Mouse (Mus musculus) gonadal fat pad, adult 2 months (tissue): Measurements from ENCODE around the gene Gm20388. TPM values are rescaled to one million over a fixed set of nuclear protein-coding genes. Genes with fewer than 3 reads are reported as not detected.

Experiments used
- DNase-seq: peaks from one replicate; pipeline ENCODE4 v3.0.0-alpha.2; 2012; ENCODE audit warnings: low read depth
- polyA plus RNA-seq: library from polyadenylated mRNA; depleted of rRNA; stranded (reverse); fragments of >200 nt; gene quantifications from 2 replicates; pipeline ENCODE4 v1.2.3, GENCODE M21; 2012

The Gm20388 gene
- polyA plus RNA-seq, 1 experiment, result 119 TPM

DNA sequence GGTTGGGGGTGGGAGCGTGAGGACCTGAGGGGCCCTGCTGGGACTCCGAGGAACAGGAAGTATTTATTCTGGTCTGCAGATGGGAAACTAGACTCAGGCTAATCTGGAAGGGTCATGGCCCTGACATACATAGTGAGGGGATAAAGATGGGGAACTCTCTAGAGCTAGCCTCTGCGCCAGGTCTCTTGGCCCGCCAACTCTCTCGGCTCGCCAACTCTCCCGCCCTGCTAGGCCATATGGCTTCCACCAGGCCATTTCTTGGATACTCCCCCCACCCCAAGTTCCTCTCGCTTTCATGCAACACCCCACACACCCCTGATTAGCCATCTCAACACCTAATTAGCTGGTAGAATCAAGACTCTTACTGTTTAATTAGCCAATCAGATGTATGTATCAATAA is 101.8 kb downstream of the Gm20388 start:
- no peak for DNase-seq

GRCm38 (mm10) chr8:120012927-120013326 is 102.3 kb downstream of the Gm20388 start:
- no peak for DNase-seq

GRCm38 (mm10) chr8:120014267-120015023 is 103.8 kb downstream of the Gm20388 start:
- no peak for DNase-seq

DNA sequence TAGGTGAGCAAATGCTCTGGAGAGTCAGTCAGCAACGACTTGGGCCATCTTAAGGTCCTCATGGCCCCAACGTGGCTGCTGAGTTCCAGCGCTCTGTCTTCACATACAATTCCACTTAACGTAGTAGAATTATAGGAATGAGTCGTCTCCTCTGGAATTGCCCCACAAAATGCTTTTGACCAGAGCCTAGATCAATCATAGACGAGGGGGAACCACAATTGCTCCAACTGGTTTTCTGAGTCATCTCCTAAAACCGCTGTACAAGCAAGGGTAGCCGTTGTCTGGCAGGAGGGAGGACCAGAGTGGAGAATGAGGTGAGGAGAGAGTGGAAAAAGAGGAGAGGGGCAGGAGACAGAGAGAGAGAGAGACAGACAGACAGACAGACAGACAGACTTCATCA is 105.3 kb downstream of the Gm20388 start:
- no peak for DNase-seq

GRCm38 (mm10) chr8:120016424-120016823 is 105.8 kb downstream of the Gm20388 start:
- DNase-seq, result no peak

DNA sequence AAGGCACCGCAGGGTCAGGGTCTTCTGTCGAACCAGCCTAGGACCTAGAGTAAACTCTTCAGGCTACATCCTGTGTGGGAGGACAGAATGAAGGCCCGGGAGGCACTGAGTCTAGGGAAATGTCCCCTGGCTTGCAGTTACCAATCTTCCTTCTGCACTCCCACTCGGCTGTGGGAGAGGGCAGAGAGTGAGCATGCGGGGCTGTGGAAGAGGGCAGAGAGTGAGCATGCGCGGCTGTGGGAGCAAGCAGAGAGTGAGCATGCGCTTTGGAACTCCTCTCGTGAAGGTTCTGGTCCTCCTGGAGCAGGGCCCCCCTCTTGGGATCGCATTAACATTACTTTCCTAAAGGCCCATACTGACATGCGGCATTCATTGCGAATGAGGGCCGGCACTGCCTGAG is 106.7 kb downstream of the Gm20388 start:
- DNase-seq, result no peak

DNA sequence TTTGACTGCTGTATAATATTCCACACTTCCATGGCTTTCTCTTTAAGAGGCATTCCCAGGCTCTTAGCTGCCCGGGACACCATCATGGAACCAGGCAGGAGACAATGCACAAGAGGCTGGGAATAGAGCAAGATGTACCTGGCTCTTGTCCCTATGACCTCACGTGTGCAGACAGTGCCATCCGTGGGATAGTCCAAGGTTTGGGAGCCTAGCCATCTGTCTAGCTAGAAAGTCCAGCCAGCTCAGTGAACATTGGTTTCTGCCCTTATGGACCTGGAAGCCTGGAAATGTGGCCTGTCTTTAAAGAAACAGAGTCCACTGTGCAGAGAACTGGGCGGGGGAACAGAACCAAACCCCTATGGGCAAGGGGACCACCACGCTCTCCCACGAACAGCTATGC is 107.1 kb downstream of the Gm20388 start:
- no peak for DNase-seq

- no peak for DNase-seq
Observed at GRCm38 (mm10) chr8:120018379-120018778, 107.7 kb downstream of the Gm20388 start.

DNA sequence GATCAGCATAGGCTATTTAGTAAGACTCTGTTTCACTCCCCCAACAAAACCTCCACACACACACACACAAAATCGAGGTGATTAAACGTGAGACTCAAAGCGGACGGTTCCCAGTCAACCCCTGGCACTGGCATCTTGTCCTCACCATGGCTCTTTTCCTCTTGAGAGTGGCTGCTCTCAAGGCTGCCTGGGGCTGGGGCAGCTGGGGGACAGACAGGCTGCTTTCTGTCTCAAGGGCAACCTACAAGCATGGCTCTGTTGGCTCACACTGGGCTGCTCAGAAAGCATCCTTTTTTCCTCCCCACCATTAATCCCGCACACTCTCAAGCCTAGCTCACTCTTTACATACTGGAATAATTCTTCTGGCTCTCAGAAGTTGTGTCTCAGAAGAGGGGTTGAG is 108.7 kb downstream of the Gm20388 start:
- DNase-seq, result no peak

DNA sequence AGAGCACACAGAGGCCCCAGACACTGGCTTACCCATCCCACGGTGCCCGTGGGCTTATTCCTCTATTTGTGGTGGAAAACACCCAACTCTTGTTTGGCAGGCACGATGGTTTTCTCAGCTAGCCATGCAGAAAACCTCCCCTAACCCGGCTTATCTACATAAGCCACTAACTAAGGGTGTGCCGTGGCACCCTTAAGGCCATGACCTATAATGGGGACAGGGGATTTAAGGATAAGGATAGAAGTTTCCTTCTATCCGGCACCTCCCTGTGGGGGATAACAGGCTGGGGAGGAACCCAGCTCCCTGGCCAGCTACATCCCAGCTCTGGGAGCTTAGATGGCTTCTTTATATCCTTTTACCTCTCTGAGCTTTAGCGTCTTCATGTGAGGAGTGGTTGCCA is 109.7 kb downstream of the Gm20388 start:
- no peak for DNase-seq

DNA sequence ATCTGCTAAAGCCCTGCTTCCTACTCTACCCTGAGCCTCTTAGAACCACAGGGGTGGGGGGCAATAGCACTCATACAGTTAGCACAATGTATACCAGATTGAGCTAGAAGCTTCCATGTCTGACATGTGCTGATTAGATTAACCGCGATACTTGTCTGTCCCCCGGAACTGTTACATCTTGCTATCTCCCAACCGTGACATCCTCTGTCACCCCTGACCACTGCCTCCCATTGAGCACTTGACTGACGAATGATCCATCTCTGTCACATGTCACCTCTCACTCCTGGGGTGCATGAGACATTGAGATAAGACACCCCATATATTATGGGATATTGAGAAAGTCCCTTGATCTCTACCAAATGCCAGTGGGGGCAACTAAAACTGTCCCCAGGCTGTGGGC is 115.6 kb downstream of the Gm20388 start:
- no peak for DNase-seq

- DNase-seq, result no peak
Observed at GRCm38 (mm10) chr8:120026991-120027390, 116.3 kb downstream of the Gm20388 start.

- DNase-seq, result no peak
Observed at GRCm38 (mm10) chr8:120030447-120030846, 119.8 kb downstream of the Gm20388 start.

DNA sequence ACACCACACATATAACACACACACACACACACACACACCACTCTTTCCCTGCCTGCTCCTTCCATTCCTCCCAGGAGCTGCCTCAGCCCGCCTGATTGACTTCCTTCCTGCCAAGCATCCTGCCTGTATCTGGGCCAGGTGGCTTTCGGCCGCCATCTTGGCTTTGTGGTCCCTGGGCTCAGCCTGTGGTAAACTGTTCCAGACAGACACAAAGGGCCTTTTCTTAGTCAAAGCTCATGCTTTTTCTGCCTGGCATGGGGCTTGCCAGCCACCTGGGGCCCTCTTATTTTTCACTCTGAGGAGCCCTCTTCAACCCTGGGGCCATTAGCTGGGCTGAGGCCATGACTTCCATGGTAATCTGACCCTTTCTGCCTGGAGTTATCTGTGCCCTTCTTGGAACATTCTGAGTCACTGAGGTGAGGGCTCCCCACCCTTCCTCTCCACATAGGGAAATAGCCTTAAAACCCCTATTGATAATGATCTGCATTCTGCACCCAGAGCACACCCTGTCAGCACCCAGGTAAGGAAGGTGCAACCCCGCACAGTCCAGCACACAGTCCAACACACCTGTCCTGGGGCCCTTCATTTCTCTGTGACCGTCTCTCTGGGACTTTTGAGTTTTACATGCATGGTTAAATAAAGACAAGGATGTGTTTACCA is 122.0 kb downstream of the Gm20388 start:
- DNase-seq, result no peak

- DNase-seq, result no peak
Observed at GRCm38 (mm10) chr8:120034471-120034870, 123.8 kb downstream of the Gm20388 start.

DNA sequence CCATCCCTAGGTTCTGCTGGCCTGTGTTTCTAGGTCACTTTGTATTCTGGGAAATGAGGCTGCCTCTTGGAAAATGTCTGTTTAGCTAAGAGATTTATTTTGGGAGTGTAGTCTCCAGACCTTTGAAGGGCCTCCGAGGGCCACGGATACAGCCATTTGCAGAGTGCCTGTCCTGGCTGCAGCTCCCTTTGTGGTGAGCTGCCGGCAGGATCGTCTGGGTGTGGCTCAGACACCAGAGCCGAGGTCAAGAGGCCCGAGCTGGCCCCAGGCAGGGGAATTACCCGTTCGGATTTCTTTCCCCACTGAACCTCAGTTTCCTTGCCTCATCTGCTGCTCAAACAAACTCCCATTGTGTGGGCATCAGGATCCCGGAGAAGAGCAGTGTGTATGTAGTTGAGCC is 125.5 kb downstream of the Gm20388 start:
- no peak for DNase-seq

DNA sequence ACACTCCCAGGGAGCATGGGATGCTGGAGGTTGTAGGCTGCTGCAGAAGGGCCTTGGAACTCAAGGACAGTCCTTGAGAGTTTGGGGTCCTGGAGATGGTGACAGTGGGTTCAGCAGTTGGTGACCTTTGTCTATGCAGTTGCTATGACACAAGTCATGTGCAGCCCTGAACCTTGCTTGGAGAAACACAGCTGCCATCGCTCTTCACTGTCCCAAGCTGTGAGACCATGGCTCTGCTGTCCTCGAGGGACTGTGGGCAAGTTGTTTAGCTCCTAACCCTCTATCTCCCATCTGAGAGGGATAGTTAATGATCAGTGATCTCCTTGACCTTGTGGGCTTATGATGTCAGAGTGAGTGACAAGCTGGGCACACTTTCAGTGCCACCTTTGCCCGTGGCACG is 125.9 kb downstream of the Gm20388 start:
- no peak for DNase-seq

DNA sequence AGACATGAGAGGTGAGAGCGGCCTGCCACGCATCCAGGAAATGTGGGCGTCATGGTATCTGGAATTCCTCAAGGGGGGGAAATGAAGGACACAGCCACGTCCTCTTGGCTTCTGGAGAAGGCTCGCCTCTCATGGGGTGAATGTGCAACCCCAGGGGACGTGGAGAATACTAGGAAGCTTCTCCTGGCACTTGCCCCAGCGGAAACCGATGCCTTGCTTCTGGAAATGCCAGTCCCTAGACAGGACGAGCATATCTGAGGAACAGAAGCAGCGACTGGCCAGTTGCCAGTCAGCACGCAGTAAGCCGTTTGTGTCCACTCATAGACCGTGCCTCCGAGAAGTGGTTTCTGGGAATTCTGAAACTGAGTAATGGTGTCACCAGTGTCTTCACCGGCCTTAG is 126.6 kb downstream of the Gm20388 start:
- no peak for DNase-seq

DNA sequence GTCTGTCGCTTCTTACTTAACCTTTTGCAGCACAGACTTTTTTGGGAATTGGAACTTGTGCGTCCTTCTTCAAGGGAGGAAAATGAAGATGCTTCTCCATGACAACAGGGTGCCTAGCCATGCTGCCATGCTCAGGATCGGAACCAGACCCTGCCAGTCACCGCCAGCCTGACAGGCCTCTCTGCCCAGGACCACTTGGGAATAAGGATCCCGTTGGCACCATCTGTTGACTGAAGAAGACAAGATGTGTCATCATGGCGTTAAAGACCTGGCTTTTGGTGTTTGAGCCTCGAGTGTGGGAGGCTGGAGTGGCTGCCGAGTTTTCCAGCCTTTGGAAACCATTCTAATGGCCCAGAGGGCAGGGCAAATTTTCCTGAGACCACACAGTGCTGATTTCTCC is 127.0 kb downstream of the Gm20388 start:
- DNase-seq, result no peak

- no peak for DNase-seq
Observed at GRCm38 (mm10) chr8:120038741-120039140, 128.1 kb downstream of the Gm20388 start.

DNA sequence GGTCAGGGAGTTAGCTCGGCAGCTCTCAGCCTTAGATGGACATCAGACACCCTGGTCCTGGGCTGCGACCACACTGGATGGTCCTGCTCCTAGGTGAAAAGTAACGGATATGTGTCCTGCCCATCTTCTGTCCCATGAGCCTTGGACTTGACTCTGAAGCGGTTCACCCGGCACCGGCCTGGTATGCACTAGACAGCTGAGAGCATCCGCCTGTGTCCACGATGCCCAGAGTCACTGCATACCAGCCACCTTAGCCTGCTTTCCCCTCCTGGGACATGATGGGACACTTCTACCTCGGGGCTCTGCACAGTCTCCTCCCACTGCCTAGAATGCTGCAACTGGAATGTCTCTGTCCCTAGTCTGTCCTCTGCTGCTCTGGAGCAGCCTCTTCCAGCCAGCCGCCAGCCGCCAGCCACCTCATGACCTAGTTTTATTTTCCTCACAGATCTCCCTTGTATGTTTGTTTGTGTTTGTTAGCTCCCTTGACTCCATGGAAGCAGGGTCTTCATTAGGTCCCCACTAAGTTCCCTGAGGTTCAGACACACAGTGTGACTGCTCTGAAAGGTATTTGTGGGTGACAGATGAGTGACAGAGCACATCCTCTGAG is 128.8 kb downstream of the Gm20388 start:
- no peak for DNase-seq

DNA sequence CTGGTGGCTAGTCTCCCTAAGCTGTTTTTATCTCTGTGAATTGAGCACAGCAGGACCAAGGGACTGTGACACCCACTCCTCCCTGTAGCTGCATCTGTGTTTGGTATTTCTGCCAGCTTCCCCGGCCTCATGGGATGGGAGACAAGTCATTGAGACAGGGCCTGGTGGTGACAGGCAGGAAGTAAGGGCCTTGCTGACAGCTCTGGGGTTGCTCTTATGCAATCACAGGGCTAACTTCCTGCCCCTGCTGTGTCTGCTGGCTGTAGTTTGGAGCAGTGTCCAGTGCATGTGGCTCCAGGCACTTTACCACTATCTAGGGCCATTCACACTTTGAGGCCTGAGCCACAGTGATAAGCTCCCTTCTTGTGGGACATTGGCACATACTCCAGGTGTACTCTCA is 130.2 kb downstream of the Gm20388 start:
- no peak for DNase-seq
